Mouse (Mus musculus) liver, adult 10 weeks (tissue): ENCODE measurements around the gene H2-DMa. TPM values are rescaled to one million over a fixed set of nuclear protein-coding genes. Genes with fewer than 3 reads are reported as not detected.

Experiments
- polyA plus RNA-seq: library from polyadenylated mRNA; stranded (reverse); fragments of 350-450 nt; fragmentation: Illumina TruSeq; extraction: RNeasy Lipid Tissue Mini Kit (QIAGEN cat#74804); gene quantifications from one replicate; pipeline ENCODE4 v1.2.3, GENCODE M21; 2014; ENCODE audit warnings: low read depth, low replicate concordance

The H2-DMa gene
- 1.2 TPM for polyA plus RNA-seq

DNA sequence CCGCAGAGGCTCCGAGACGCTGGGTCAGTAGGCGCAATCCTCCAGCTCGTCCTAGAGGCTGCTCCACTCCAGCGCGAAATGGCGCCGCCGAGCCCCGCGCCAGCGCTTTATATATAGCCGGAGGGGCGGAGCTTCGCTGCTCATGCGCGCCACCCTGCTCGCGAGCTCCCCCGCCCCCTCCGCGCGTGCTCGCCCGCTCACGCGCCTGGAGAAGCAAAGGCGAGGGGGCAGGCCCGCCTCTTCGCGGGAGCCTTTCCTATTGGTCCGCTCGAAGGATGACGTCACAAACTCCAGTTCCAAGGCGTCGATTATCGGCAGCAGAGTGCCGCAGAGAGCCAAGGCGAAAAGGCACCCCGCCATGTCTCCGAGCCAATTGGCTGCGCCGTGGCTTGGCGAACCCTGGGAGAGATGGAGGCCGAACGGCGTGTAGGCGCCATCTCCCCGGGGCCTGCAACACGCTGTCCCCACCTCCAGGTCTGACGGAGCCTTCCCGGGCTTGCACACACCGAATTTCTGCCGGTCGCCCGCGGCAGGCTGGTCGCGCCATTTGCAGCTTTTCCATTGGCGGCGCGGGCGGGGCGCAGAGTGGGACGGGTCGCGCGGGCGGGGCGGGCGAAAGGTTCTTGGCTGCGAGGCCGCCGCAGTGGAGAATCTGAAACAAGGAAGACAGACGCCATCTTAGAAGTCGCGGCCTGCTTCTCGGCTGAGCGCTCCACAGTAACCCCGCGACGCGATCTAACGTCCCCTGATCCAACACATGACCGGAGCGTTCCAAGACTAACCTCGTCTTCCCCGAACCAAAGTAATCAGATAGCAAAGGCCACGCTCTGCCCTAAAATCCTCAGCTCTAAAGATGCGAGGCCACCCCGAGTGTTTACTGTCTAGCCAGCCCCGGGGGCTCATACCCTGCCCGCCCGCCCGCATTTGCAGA is at the start of gene H2-DMa:
TSS of gene H2-DMa (plus strand) at position 293 of the 931 bp plus-strand sequence.

GRCm38 (mm10) chr17:34092197-34092875 is 27.0 kb upstream of the H2-DMa start, which contains the start of gene H2-Oa:
Gene H2-Oa, plus strand, starts transcription at chr17:34092340.

GRCm38 (mm10) chr17:34122188-34122984 is 3.0 kb downstream of the H2-DMa start, which contains the start of gene Brd2:
Gene Brd2, minus strand, starts transcription at chr17:34122634.

GRCm38 (mm10) chr17:34143033-34143432 is 23.7 kb downstream of the H2-DMa start, which contains the start of gene H2-DMb2:
Gene H2-DMb2, plus strand, starts transcription at chr17:34143307.

DNA sequence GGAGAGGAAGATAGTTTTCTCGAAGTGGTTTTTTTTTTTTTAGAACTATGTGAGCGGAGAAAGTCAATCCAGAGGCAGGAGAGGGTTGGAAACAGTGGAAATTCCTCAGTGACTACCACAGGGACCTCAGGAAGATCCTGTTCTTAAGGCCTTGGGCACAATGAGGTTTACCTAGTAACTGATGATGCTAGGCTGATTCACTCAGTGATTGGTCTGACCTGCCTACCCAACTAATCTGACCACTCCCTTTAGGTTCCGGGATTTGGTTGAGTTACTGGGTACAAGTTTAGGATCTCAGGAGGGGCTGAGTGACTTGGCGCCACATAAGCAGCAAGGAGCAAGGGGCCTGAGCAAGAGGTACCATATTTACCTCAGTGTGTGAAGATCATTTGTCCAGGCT is 33.6 kb downstream of the H2-DMa start, which contains the start of gene H2-DMb1:
TSS of gene H2-DMb1 (plus strand) at position 150 of the 400 bp plus-strand sequence.

GRCm38 (mm10) chr17:34187261-34187916 is 68.0 kb downstream of the H2-DMa start, which contains the start of the genes Tap1 and Psmb9:
Gene Tap1, plus strand, starts transcription at chr17:34187553.
Gene Psmb9, minus strand, starts transcription at chr17:34187764.

Other genes starting within 250 kb of the H2-DMa start
- not detected for gene Gm7029, start 245.7 kb upstream of the H2-DMa start, polyA plus RNA-seq
- gene Kifc1, start 228.9 kb upstream of the H2-DMa start, polyA plus RNA-seq, result not detected
- gene Platr17, start 214.4 kb upstream of the H2-DMa start, polyA plus RNA-seq, result not detected
- gene Daxx, start 210.1 kb upstream of the H2-DMa start, polyA plus RNA-seq, result 3.7 TPM
- 29.5 TPM for gene Tapbp, start 203.6 kb upstream of the H2-DMa start, polyA plus RNA-seq
- gene Zbtb22, start 203.6 kb upstream of the H2-DMa start, polyA plus RNA-seq, result 1.7 TPM
- 0.64 TPM for gene Rgl2, start 190.0 kb upstream of the H2-DMa start, polyA plus RNA-seq
- 12.6 TPM for gene Pfdn6, start 179.2 kb upstream of the H2-DMa start, polyA plus RNA-seq
- 1.2 TPM for gene Wdr46, start 178.9 kb upstream of the H2-DMa start, polyA plus RNA-seq
- gene B3galt4, start 168.1 kb upstream of the H2-DMa start, polyA plus RNA-seq, result not detected
- 3.0 TPM for gene Vps52, start 163.7 kb upstream of the H2-DMa start, polyA plus RNA-seq
- 51.8 TPM for gene Rps18, start 163.5 kb upstream of the H2-DMa start, polyA plus RNA-seq
- 848 TPM for gene H2-K1, start 119.2 kb upstream of the H2-DMa start, polyA plus RNA-seq
- gene Ring1, start 94.9 kb upstream of the H2-DMa start, polyA plus RNA-seq, result 1.8 TPM
- gene H2-Ke6, start 91.5 kb upstream of the H2-DMa start, polyA plus RNA-seq, result 13.3 TPM
- gene Slc39a7, start 87.9 kb upstream of the H2-DMa start, polyA plus RNA-seq, result 3.2 TPM
- 1.4 TPM for gene Rxrb, start 87.7 kb upstream of the H2-DMa start, polyA plus RNA-seq
- gene Col11a2, start 80.1 kb upstream of the H2-DMa start, polyA plus RNA-seq, result not detected
- gene H2-Oa, start 27.2 kb upstream of the H2-DMa start, polyA plus RNA-seq, result not detected
- gene Brd2, start 3.1 kb downstream of the H2-DMa start, polyA plus RNA-seq, result 94.0 TPM
- 0.64 TPM for gene H2-DMb2, start 23.8 kb downstream of the H2-DMa start, polyA plus RNA-seq
- 2.6 TPM for gene H2-DMb1, start 33.5 kb downstream of the H2-DMa start, polyA plus RNA-seq
- gene Tap1, start 68.0 kb downstream of the H2-DMa start, polyA plus RNA-seq, result 2.8 TPM
- gene Psmb9, start 68.2 kb downstream of the H2-DMa start, polyA plus RNA-seq, result 6.2 TPM
- 3.0 TPM for gene Psmb8, start 78.2 kb downstream of the H2-DMa start, polyA plus RNA-seq
- gene Tap2, start 84.0 kb downstream of the H2-DMa start, polyA plus RNA-seq, result 1.1 TPM
- 1.2 TPM for gene H2-Ob, start 119.4 kb downstream of the H2-DMa start, polyA plus RNA-seq
- gene H2-Ab1, start 138.1 kb downstream of the H2-DMa start, polyA plus RNA-seq, result 18.9 TPM
- 22.0 TPM for gene H2-Aa, start 168.3 kb downstream of the H2-DMa start, polyA plus RNA-seq
- 3.5 TPM for gene H2-Eb1, start 186.3 kb downstream of the H2-DMa start, polyA plus RNA-seq
- 0.11 TPM for gene H2-Eb2, start 206.1 kb downstream of the H2-DMa start, polyA plus RNA-seq
- not detected for gene Btnl2, start 235.3 kb downstream of the H2-DMa start, polyA plus RNA-seq